Mouse (Mus musculus) gonadal fat pad, adult 2 months (tissue): ENCODE data around the gene Tmem107. TPM values are rescaled to one million over a fixed set of nuclear protein-coding genes. Genes with fewer than 3 reads are reported as not detected.

Source experiments
- DNase-seq: peaks from one replicate; pipeline ENCODE4 v3.0.0-alpha.2; 2012; ENCODE audit warnings: low read depth
- polyA plus RNA-seq: library from polyadenylated mRNA; depleted of rRNA; stranded (reverse); fragments of >200 nt; gene quantifications from 2 replicates; pipeline ENCODE4 v1.2.3, GENCODE M21; 2012

The Tmem107 gene
- polyA plus RNA-seq, 1 experiment: 40.1 TPM

DNA sequence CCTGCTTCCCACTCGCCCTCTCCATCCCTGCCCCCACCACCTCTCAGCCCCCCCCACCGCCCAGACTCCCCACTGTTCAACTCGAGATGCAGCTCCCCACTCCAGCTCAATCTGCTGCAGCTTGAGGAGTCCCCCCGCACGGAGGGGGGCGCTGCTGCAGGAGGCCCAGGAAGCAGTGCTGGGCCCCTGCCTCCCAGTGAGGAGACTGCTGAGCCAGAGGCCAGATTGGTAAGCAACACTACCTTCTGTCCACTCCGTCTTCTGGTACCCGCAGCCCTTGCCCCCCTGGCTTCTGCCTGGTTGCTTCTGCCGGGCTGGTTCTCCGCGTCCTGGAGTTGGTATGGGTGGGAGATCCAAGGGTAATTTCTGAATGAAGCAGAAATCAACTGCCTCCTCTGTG lies 36.2 kb downstream of the Tmem107 start:
- DNase-seq: no peak

DNA sequence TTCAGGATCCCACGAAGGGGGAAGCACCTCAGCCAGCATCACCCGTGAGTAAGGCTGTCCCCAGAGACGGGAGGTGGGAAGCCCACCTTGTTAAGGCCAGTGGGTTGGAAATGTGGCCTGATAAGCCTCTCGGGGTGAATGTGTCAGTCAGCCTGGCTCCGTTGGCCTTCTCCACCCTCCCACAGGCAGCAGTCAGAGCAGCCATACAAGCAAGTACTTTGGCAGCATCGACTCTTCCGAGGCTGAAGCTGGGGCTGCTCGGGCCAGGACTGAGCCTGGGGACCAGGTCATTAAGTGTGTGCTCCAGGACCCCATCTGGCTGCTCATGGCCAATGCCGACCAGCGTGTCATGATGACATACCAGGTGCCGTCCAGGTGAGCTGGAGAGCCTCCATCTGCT lies 37.1 kb downstream of the Tmem107 start:
- DNase-seq: no peak

DNA sequence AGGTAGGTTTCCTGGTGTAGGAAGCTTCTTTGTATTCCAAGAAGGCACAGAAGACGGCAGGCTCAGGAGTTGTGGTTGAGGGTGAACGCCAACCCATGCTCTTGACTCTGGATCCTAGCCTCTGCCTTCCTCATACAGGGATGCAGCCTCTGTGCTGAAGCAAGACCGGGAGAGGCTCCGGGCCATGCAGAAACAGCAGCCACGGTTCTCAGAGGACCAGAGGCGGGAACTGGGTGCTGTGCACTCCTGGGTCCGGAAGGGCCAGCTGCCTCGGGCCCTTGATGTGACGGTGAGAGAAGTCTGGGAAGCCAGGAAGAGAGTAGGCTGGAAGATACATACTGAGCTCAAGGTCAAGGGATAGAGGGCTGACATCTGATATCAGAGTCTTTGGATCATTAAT lies 37.6 kb downstream of the Tmem107 start:
- DNase-seq: no peak

DNA sequence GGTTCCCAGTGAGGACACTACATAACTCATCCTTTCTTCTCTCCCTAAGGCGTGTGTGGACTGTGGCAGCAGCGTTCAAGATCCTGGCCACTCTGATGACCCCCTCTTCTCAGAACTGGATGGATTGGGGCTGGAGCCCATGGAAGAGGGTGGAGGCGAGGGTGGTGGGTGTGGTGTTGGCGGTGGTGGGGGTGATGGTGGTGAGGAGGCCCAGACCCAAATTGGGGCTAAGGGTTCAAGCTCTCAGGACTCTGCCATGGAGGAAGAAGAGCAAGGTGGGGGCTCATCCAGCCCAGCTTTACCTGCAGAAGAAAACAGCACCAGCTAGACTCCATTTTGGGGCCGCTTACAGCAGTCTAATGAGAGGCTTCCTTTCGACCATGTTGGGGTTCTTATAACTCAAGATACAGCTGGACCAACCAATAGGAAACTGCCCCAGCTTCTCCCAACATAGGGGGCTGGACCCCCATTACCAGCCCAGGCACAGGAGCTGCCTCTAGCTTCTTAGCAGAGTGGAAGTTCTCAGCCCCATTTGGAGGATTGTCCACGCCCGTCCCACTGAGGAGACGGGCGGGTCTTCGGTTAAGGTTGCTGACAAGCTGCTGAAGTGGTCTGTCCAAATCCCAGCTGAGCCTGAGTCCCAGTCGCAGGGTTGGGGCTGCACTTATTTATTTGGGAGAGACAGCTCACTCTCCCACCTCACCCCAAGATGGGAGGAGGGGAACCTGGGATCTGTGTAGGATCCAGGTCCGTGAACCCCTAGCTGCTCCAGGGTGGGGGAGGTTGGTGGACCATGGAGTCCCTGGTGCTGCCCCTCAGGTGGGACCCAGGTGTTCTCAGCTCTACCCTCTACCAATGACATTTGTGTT lies 38.7 kb downstream of the Tmem107 start:
- no peak for DNase-seq

GRCm38 (mm10) chr11:69110319-69111046 lies 39.9 kb downstream of the Tmem107 start:
- no peak for DNase-seq

DNA sequence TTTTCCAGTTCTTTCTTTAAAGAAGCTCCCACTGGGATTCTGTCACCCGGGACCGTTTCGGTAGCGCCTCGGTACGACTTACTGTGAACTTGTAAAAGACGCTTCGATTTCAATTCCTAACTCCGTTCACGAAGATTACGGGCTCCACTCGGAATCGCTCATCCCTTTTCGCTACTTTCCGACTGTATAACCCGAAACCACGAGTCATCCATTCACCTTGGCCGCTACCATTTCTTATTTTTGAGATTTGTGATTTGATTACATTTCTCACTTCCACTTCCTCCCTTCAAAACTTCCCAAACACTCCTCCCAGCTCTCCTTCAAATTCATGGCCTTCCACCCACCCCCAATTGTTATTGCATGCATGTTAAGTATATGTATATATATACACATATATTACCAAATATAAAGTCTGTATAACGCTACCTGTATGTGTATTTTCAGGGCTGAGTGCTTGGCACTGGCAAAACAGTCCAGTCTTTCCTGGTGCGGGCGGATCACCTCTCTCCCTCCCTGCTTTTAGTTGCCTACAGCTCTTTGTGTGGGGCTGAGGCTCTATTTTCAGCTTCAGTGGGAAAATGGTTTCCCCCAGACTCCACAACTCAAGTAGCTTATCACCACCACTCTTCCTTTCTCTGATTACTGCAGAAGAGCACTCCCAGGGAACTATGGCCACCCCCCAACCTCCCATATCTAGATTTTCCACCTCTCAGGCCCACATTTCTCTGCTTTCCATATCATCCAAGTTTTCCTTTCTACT lies 40.6 kb downstream of the Tmem107 start:
- DNase-seq: no peak

DNA sequence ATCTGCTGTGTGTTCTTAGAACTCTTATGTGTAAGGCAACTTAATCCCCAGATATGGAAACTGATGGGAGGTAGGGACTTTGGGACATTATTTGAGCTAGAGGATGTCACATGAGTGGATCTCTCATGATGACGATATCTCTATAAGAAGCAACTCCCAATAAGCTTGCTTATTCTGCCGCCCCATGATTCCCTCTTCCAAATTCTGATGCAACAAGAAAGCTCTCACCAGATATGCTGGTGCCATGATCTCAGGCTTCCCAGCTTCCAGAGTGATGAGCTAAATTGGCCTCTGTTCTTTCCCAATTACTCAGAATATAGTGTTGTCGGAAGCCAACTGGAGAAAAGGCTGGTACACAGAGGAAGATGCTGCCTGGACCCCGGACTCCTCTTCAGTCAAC lies 41.3 kb downstream of the Tmem107 start:
- DNase-seq: no peak

GRCm38 (mm10) chr11:69114018-69114417 lies 43.4 kb downstream of the Tmem107 start:
- DNase-seq: no peak

DNA sequence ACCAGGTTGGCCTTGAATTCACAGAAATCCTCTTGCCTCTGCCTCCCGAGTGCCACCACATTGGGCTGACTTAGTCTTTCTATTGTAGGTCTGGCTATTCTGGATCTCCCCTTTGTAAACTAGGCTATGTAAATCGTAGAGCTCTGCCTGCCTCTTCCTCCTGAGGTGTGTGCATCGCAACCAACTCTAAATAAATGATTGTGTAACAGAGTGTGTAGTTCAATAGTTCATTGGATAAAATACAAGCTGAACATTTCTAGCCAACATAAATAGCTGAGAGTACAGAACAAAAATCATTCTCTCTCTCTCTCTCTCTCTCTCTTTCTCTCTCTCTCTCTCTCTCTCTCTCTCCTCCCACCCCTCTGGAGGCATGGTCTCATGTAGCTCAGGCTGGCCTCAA lies 44.0 kb downstream of the Tmem107 start:
- DNase-seq: no peak

DNA sequence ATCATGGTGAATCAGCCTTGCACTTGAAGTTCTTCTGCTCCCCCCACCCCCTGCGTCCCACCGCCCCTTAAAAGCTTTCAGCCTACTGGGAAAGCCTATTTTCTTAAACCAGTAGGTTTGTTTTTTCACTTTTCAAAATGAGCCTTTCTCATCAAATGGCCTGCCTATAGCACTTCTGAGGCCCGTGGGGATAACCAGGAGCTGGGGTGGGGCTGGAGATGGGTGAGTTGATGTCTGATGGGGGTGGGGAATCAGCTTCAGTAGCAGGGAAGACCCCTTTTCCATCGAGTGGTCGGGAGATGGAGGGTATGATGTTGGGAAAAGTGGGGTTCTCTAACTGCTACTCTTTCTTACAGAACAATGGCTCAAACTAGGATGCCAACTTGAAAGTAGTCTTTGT lies 46.2 kb downstream of the Tmem107 start:
- no peak for DNase-seq

- DNase-seq: no peak
These were observed 47.4 kb downstream of the Tmem107 start for GRCm38 (mm10) chr11:69117737-69118695.

DNA sequence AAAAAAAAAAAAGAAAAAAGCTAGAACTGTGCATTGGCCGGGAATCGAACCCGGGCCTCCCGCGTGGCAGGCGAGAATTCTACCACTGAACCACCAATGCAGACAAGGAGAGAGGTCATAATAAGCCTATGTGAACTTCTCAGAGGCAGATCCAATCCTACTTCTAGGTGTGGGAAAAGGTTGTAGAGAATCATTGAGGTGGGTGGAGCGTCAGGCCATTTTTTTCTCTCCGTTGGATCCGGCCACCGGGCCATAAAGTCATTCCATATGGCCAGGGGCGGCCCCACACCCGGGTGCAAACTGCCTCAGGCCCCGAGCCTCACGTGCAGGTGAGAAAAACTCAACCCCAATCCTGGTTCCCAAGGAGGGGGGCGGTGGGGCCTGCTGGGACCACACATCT lies 48.2 kb downstream of the Tmem107 start:
- DNase-seq: no peak

- DNase-seq: no peak
These were observed 49.0 kb downstream of the Tmem107 start for GRCm38 (mm10) chr11:69119446-69120155.

- no peak for DNase-seq
These were observed 49.8 kb downstream of the Tmem107 start, which contains the start of gene Hes7 for GRCm38 (mm10) chr11:69120221-69121000. Hes7 (plus strand) TSS chr11:69120404.

GRCm38 (mm10) chr11:69121001-69121740 lies 50.6 kb downstream of the Tmem107 start:
- DNase-seq: no peak

GRCm38 (mm10) chr11:69121741-69122335 lies 51.2 kb downstream of the Tmem107 start:
- DNase-seq: no peak

DNA sequence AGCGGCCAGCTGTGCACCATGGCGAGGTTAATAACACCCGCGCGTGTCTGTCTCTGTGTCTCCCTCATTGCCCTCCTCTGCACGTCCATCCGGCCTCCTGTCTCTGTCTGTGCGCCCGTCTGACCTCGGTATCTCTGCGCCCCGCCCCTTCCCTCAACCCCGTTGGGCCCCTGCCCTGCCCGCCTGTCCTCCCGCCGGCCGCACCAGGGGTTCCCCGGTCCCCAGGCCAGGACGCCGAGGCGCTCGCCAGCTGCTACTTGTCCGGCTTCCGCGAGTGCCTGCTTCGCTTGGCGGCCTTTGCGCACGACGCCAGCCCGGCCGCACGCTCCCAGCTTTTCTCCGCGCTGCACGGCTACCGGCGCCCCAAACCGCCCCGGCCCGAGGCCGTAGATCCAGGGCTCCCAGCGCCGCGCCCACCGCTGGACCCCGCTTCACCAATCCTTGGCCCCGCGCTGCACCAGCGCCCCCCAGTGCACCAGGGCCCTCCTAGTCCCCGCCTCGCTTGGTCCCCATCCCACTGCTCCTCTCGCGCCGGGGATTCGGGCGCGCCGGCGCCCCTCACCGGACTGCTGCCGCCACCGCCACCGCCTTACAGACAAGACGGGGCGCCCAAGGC lies 51.8 kb downstream of the Tmem107 start, which contains the start of gene 9130213A22Rik:
Gene 9130213A22Rik (minus strand): TSS at position 254 of the 616 bp plus-strand sequence.
- no peak for DNase-seq
